Mouse (Mus musculus): ENCODE measurements around the gene Stk38.

GRCm38 (mm10) chr17:29032274-29033069 is 24.7 kb upstream of the Stk38 start, which contains the start of gene Srsf3:
- TF ChIP-seq CTCF (IDR thresholded peaks at IDR 0.05; ENCODE audit: borderline replicate concordance, insufficient read depth, low read depth, low read length) = no peak
- TF ChIP-seq POLR2A (IDR thresholded peaks at IDR 0.05; ENCODE audit: borderline replicate concordance, insufficient read depth, low read length) = peak; percentile 99; the same call in 1 of the 2 replicates
